Mouse (Mus musculus) lung, embryonic 14.5 days (tissue): ENCODE measurements around the gene Grin3b. TPM values are rescaled to one million over a fixed set of nuclear protein-coding genes. Genes with fewer than 3 reads are reported as not detected.

Experiments
- ATAC-seq: fragments of 200-750 bp; cut with Nextera tagmentation; 2 replicates; pipeline ENCODE4 v1.8.0; 2017; ENCODE audit warnings: mild to moderate bottlenecking, moderate TSS enrichment, moderate library complexity; ENCODE audit not compliant: insufficient read depth
- DNase-seq: peaks from one replicate; pipeline ENCODE4 v3.0.0-alpha.2; 2015
- H3K27ac ChIP-seq: fragments of 300-500 bp; sonication (generic); 2 replicates; pipeline ENCODE4 v1.5.1; 2014; ENCODE audit warnings: low read depth, mild to moderate bottlenecking, moderate library complexity
- H3K27me3 ChIP-seq: fragments of 300-500 bp; sonication (generic); 2 replicates; pipeline ENCODE4 v1.6.1; 2014; ENCODE audit warnings: low read length, control low read depth; ENCODE audit not compliant: insufficient read depth
- H3K36me3 ChIP-seq: fragments of 300-500 bp; sonication (generic); 2 replicates; pipeline ENCODE4 v1.6.1; 2014; ENCODE audit warnings: control low read depth; ENCODE audit not compliant: insufficient read depth
- H3K4me1 ChIP-seq: fragments of 300-500 bp; sonication (generic); 2 replicates; pipeline ENCODE4 v1.6.1; 2014; ENCODE audit warnings: antibody characterized with exemption, control low read depth; ENCODE audit not compliant: insufficient read depth
- H3K4me2 ChIP-seq: fragments of 300-500 bp; sonication (generic); 2 replicates; pipeline ENCODE4 v1.6.1; 2014; ENCODE audit warnings: mild to moderate bottlenecking
- H3K4me3 ChIP-seq: fragments of 300-500 bp; sonication (generic); 2 replicates; pipeline ENCODE4 v1.5.1; 2014; ENCODE audit warnings: low read depth, low read length
- H3K9ac ChIP-seq: fragments of 300-500 bp; sonication (generic); 2 replicates; pipeline ENCODE4 v1.6.1; 2014
- H3K9me3 ChIP-seq: fragments of 300-500 bp; sonication (generic); 2 replicates; pipeline ENCODE4 v1.6.1; 2016; ENCODE audit warnings: low read depth, low read length, control low read depth
- CTCF ChIP-seq: IDR thresholded peaks from 2 replicates; pipeline ENCODE4 v1.5.1; 2016; ENCODE audit warnings: antibody characterized with exemption, low read depth
- WGBS: fragments of 180-500 bp; shearing (Covaris S2); extraction: QIAGEN DNeasy Blood & Tissue Kit; methylation state at CpG from one replicate; pipeline ENCODE4 v1.1.7; 2014; 5-methylcytosine and 5-hydroxymethylcytosine counted together
- polyA plus RNA-seq: library from polyadenylated mRNA; unstranded; fragments of >200 nt; fragmentation: Nextera tagmentation; extraction: Ambion mirVana; gene quantifications from 2 replicates; pipeline ENCODE4 v1.2.1, GENCODE M21; 2014

The Grin3b gene
- polyA plus RNA-seq, 1 experiment from 2014 or later: 0.41 TPM

GRCm38 (mm10) chr10:80016511-80016910 is 46.0 kb downstream of the Grin3b start, which contains the start of gene Arhgap45:
TSS of gene Arhgap45 (plus strand) at chr10:80016653.
- Histone ChIP-seq H3K4me2 (peak within 1 kb of the TSS; percentile 21; the same call in 1 of the 2 replicates), H3K9ac (no peak within 1 kb of the TSS), H3K27ac (no peak within 1 kb of the TSS), H3K4me3 (peak within 1 kb of the TSS; percentile 16; the same call in 1 of the 2 replicates), H3K4me1 (no peaks in the 10 kb centered on the region; the same call in none of the 2 replicates), H3K36me3 (0 out of 2 replicates have a peak, but pooled peaks cover 4% of the 10 kb centered on the region), H3K27me3 (peaks cover 34% of the 10 kb centered on the region), H3K9me3 (no peaks in the 10 kb centered on the region)
- TF ChIP-seq CTCF: no peak
- ATAC-seq (no peak), DNase-seq (peak; percentile 25)
- WGBS: 66% methylated on average over 11 of the region's 11 CpGs

GRCm38 (mm10) chr10:80016931-80017330 is 46.4 kb downstream of the Grin3b start:
- TF ChIP-seq CTCF: no peak
- Histone ChIP-seq H3K27ac (no peak overlapping the region), H3K36me3 (peaks cover 6% of the 10 kb centered on the region; the same call in 1 of the 2 replicates), H3K4me2 (peak overlapping the region; percentile 21; the same call in 1 of the 2 replicates), H3K27me3 (peaks cover 32% of the 10 kb centered on the region), H3K9me3 (no peaks in the 10 kb centered on the region), H3K4me1 (no peaks in the 10 kb centered on the region; the same call in none of the 2 replicates), H3K9ac (no peak overlapping the region), H3K4me3 (peak overlapping the region; percentile 16; the same call in 1 of the 2 replicates)
- ATAC-seq: no peak
- 92% methylated on average over 10 of the region's 10 CpGs for WGBS
- DNase-seq: no peak

GRCm38 (mm10) chr10:80017361-80017760 is 46.8 kb downstream of the Grin3b start:
- no peak for ATAC-seq
- Histone ChIP-seq H3K36me3 (peaks cover 11% of the 10 kb centered on the region), H3K9me3 (no peaks in the 10 kb centered on the region), H3K4me2 (peak overlapping the region; percentile 21; the same call in 1 of the 2 replicates), H3K4me3 (no peak overlapping the region), H3K27me3 (peaks cover 28% of the 10 kb centered on the region), H3K4me1 (no peaks in the 10 kb centered on the region; the same call in none of the 2 replicates), H3K9ac (no peak overlapping the region), H3K27ac (no peak overlapping the region)
- no peak for TF ChIP-seq CTCF
- DNase-seq: no peak
- 62% methylated on average over 3 of the region's 3 CpGs for WGBS

GRCm38 (mm10) chr10:80017771-80018170 is 47.3 kb downstream of the Grin3b start:
- Histone ChIP-seq H3K9me3 (no peaks in the 10 kb centered on the region), H3K4me2 (no peak overlapping the region), H3K4me1 (no peaks in the 10 kb centered on the region; the same call in none of the 2 replicates), H3K27ac (no peak overlapping the region), H3K9ac (no peak overlapping the region), H3K4me3 (no peak overlapping the region), H3K27me3 (peaks cover 27% of the 10 kb centered on the region), H3K36me3 (peaks cover 14% of the 10 kb centered on the region)
- 79% methylated on average over 14 of the region's 14 CpGs for WGBS
- DNase-seq (no peak), ATAC-seq (no peak)
- no peak for TF ChIP-seq CTCF

GRCm38 (mm10) chr10:80018739-80019297 is 48.3 kb downstream of the Grin3b start:
- 4% methylated on average over 15 of the region's 15 CpGs for WGBS
- no peaks in the 10 kb centered on the region for H3K9me3 ChIP-seq
- H3K36me3 ChIP-seq: peaks cover 14% of the 10 kb centered on the region
- H3K4me2 ChIP-seq: peak overlapping the region; percentile 59
- H3K4me3 ChIP-seq: peak overlapping the region; percentile 14; the same call in 1 of the 2 replicates
- TF ChIP-seq CTCF: no peak
- ATAC-seq (peak; percentile 58), DNase-seq (peak; percentile 62)
- peak overlapping the region; percentile 71 for H3K27ac ChIP-seq
- H3K27me3 ChIP-seq: peaks cover 17% of the 10 kb centered on the region
- H3K4me1 ChIP-seq: no peaks in the 10 kb centered on the region; the same call in none of the 2 replicates
- peak overlapping the region; percentile 49 for H3K9ac ChIP-seq

GRCm38 (mm10) chr10:80019471-80020131 is 49.1 kb downstream of the Grin3b start:
- ATAC-seq: peak; percentile 85
- H3K4me1 ChIP-seq: no peaks in the 10 kb centered on the region; the same call in none of the 2 replicates
- peak; percentile 45 for TF ChIP-seq CTCF
- H3K4me2 ChIP-seq: peak overlapping the region; percentile 59
- peak overlapping the region; percentile 49 for H3K9ac ChIP-seq
- 9% methylated on average over 20 of the region's 20 CpGs for WGBS
- H3K36me3 ChIP-seq: peaks cover 15% of the 10 kb centered on the region
- peak overlapping the region; percentile 35 for H3K4me3 ChIP-seq
- no peaks in the 10 kb centered on the region for H3K9me3 ChIP-seq
- H3K27me3 ChIP-seq: peaks cover 9% of the 10 kb centered on the region
- DNase-seq: peak; percentile 81
- peak overlapping the region; percentile 71 for H3K27ac ChIP-seq

- peaks cover 3% of the 10 kb centered on the region; the same call in 1 of the 2 replicates for H3K27me3 ChIP-seq
- DNase-seq (no peak), ATAC-seq (no peak)
- WGBS: 36% methylated on average over 11 of the region's 11 CpGs
- H3K9ac ChIP-seq: peak overlapping the region; percentile 49
- H3K36me3 ChIP-seq: peaks cover 17% of the 10 kb centered on the region
- no peak for TF ChIP-seq CTCF
- peak overlapping the region; percentile 59 for H3K4me2 ChIP-seq
- H3K4me1 ChIP-seq: no peaks in the 10 kb centered on the region; the same call in none of the 2 replicates
- H3K27ac ChIP-seq: peak overlapping the region; percentile 71; the same call in 1 of the 2 replicates
- no peaks in the 10 kb centered on the region for H3K9me3 ChIP-seq
- peak overlapping the region; percentile 35 for H3K4me3 ChIP-seq
These were observed 49.7 kb downstream of the Grin3b start for GRCm38 (mm10) chr10:80020191-80020590.
